ENCODE assay signal across 9 mouse cellular contexts in the genomic region with DNA sequence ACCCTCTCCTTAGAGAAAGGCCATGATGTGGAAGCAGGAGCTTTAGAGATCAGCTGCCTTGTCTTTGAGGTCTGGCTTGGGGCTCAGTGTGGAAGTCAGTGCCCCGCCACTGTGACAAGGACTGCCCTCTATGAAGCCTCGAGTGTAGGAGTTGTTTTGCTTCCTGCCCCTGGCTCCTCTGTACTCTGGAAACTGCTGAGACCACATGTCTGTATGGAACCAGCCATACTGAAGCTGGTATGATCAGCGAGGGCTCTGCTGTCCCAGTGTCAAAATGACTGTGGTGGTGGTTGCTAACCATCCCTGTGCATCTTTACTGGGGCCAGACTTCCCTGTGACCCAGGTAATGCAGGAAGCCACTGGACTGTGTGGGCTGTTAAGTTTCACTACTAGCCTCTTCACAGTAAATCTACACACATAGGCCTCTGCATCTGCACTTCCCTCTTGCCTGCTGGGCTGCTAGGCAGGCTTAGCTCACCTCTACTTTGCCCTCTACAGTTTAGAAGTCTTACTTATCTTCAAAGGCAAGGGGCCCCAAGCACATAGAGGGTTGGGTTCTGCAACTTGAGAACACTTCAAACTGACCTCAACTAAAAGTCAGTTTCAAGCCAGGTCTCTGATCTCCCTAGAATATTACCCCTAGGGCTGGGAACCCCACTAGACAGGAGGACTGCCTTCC. TPM values are rescaled to one million over a fixed set of nuclear protein-coding genes. Genes with fewer than 3 reads are reported as not detected.
DNase-seq lines count a peak whose midpoint lies in the region; ATAC-seq and TF ChIP-seq lines count a peak whose summit lies in the region.
"Had no signal": no experiment of that assay in that cellular context is flagged by ENCODE, and none has a peak within 500 bp of the region (broad histone marks: within the 10 kb centered on the region; RNA-seq: fewer than 3 reads in every experiment).

No protein-coding gene starts in this region.

- H3K4me1 ChIP-seq in kidney, embryonic 15.5 days: peaks cover 63% of the 10 kb centered on the region
- peaks cover 33% of the 10 kb centered on the region for H3K4me1 ChIP-seq in intestine, embryonic 15.5 days (replicated peaks)
- peaks cover 34% of the 10 kb centered on the region for H3K4me1 ChIP-seq in small intestine, adult 2 months (ENCODE audit: control insufficient read depth, insufficient read depth, insufficient read length, low read length)

- TF ChIP-seq CTCF in small intestine, adult 2 months (IDR thresholded peaks at IDR 0.05; ENCODE audit: extremely low read depth, insufficient read length, insufficient replicate concordance, low read depth, low read length): no peak

- H3K27me3 ChIP-seq in kidney, embryonic 15.5 days: no peaks in the 10 kb centered on the region
- H3K27me3 ChIP-seq in intestine, embryonic 15.5 days (replicated peaks): no peaks in the 10 kb centered on the region
- H3K27me3 ChIP-seq in small intestine, adult 2 months (ENCODE audit: control insufficient read depth, insufficient read depth, low read length): no peaks in the 10 kb centered on the region

- no peak for TF ChIP-seq POLR2A in small intestine, adult 2 months (IDR thresholded peaks at IDR 0.05; ENCODE audit: low read depth, low read length)

- peak overlapping the region; percentile 59 for H3K27ac ChIP-seq in kidney, embryonic 15.5 days
- peak overlapping the region; percentile 79 for H3K27ac ChIP-seq in intestine, embryonic 15.5 days
- peak overlapping the region; percentile 39; the same call in 1 of the 2 replicates for H3K27ac ChIP-seq in small intestine, adult 2 months (ENCODE audit: insufficient read depth, low read depth, low read length)

- H3K9ac ChIP-seq in kidney, embryonic 15.5 days: no peak overlapping the region
- H3K9ac ChIP-seq in intestine, embryonic 15.5 days: no peak overlapping the region

- no peak for ATAC-seq in kidney, embryonic 15.5 days (replicated peaks; ENCODE audit: low FRiP score)
- peak; percentile 84 for ATAC-seq in intestine, embryonic 15.5 days

- H3K4me3 ChIP-seq in kidney, embryonic 15.5 days (replicated peaks): no peak overlapping the region
- no peak overlapping the region for H3K4me3 ChIP-seq in intestine, embryonic 15.5 days (replicated peaks)
- H3K4me3 ChIP-seq in small intestine, adult 2 months (ENCODE audit: low read depth, low read length): no peak overlapping the region

- DNase-seq in kidney, postnatal 25 days: no peak
- DNase-seq in MEL-GATA-1-ER (ENCODE audit: extremely low read depth, low read depth): peak; percentile 40
- no peak for DNase-seq in neural tube, embryonic 10.5 days (ENCODE audit: extremely low spot score, low spot score)
- no peak for DNase-seq in right cerebral cortex, postnatal 10 days (ENCODE audit: low spot score in 2 of 2)
- DNase-seq in ovary, postnatal 10 days (ENCODE audit: low spot score): no peak
- DNase-seq: right cerebral cortex, postnatal 4 days had no signal

- no peaks in the 10 kb centered on the region for H3K36me3 ChIP-seq in kidney, embryonic 15.5 days
- no peaks in the 10 kb centered on the region for H3K36me3 ChIP-seq in intestine, embryonic 15.5 days
- no peaks in the 10 kb centered on the region for H3K36me3 ChIP-seq in small intestine, adult 2 months (ENCODE audit: control insufficient read depth, insufficient read depth, low read length)

- H3K4me2 ChIP-seq in kidney, embryonic 15.5 days: no peak overlapping the region
- no peak overlapping the region for H3K4me2 ChIP-seq in intestine, embryonic 15.5 days (replicated peaks)

- H3K9me3 ChIP-seq in kidney, embryonic 15.5 days (replicated peaks): no peaks in the 10 kb centered on the region
- H3K9me3 ChIP-seq in intestine, embryonic 15.5 days: no peaks in the 10 kb centered on the region

- 23% methylated on average over 3 of the region's 3 CpGs for WGBS in kidney, embryonic 15.5 days
- 48% methylated on average over 3 of the region's 3 CpGs for WGBS in intestine, embryonic 15.5 days
- WGBS in small intestine, adult 2 months: 38% methylated on average over 3 of the region's 3 CpGs

RNA-seq across cellular contexts. Expression of a gene that starts 33.9 kb away (rescaled TPM):
- polyA plus RNA-seq in kidney, embryonic 15.5 days (2015; fragmentation: Nextera tagmentation; extraction: Ambion mirVana): 51.4 and 55.5 TPM in 2 replicates
- 46.7 and 53.5 TPM in 2 replicates for polyA plus RNA-seq in intestine, embryonic 15.5 days (2015; fragmentation: Nextera tagmentation; extraction: Ambion mirVana)
- polyA plus RNA-seq in small intestine, adult 2 months (2012; rRNA removed): 35.9 and 63.4 TPM in 2 replicates
